In genomic region chr3:115213477-115213876, GRCm38 (mm10) we compare ENCODE assay signal across 14 mouse cellular contexts.
"Had no signal": no experiment of that assay in that cellular context is flagged by ENCODE, and none has a peak within 500 bp of the region (broad histone marks: within the 10 kb centered on the region; RNA-seq: fewer than 3 reads in every experiment).

No protein-coding gene starts in this region.

- H3K27me3 ChIP-seq: limb, embryonic 13.5 days had no signal

- ATAC-seq: lung, postnatal 0 days; midbrain, embryonic 16.5 days had no signal

- H3K9ac ChIP-seq: limb, embryonic 13.5 days; liver, embryonic 14.5 days had no signal

- H3K27ac ChIP-seq: limb, embryonic 13.5 days; liver, embryonic 14.5 days; stomach, postnatal 0 days had no signal

- H3K36me3 ChIP-seq: limb, embryonic 13.5 days had no signal

- H3K4me1 ChIP-seq: limb, embryonic 13.5 days had no signal

- H3K4me3 ChIP-seq: limb, embryonic 13.5 days had no signal

- DNase-seq: kidney, postnatal 14 days; left cerebral cortex, postnatal 4 days; lung, adult 18-20 months; lung, postnatal 36 days; right cerebral cortex, adult 18-20 months; right cerebral cortex, postnatal 25 days; thymus, adult 18-20 months; thymus, postnatal 25 days had no signal

- H3K9me3 ChIP-seq: limb, embryonic 13.5 days had no signal

- H3K4me2 ChIP-seq: limb, embryonic 13.5 days; midbrain, embryonic 11.5 days had no signal
